Mouse (Mus musculus): Measurements from ENCODE around the gene Npas2. TPM values are rescaled to one million over a fixed set of nuclear protein-coding genes. Genes with fewer than 3 reads are reported as not detected.

Gene Npas2
- polyA plus RNA-seq (2012; rRNA removed), result 0.05 and 0.07 TPM in 2 replicates

GRCm38 (mm10) chr1:39192997-39193861 is at the start of gene Npas2:
Gene Npas2 (plus strand): TSS chr1:39193731.

GRCm38 (mm10) chr1:39367601-39368266 is 174.2 kb downstream of the Npas2 start, which contains the start of gene Rpl31:
Gene Rpl31 (plus strand): TSS chr1:39367842.

Other genes starting within 250 kb of the Npas2 start
- gene Pdcl3, start 208.1 kb upstream of the Npas2 start, polyA plus RNA-seq (2012; rRNA removed), result 25.4 and 27.6 TPM in 2 replicates
- gene Rpl31, start 174.1 kb downstream of the Npas2 start, polyA plus RNA-seq (2012; rRNA removed), result 990 and 1,144 TPM in 2 replicates